Mouse (Mus musculus): ENCODE measurements at regions not wholly inside any gene's neighbourhood (a gene's known extent, or its start where the extent isn't known, plus 50 kb on each side); places are given as distances from the start of the nearest gene placed in this dataset.

DNA sequence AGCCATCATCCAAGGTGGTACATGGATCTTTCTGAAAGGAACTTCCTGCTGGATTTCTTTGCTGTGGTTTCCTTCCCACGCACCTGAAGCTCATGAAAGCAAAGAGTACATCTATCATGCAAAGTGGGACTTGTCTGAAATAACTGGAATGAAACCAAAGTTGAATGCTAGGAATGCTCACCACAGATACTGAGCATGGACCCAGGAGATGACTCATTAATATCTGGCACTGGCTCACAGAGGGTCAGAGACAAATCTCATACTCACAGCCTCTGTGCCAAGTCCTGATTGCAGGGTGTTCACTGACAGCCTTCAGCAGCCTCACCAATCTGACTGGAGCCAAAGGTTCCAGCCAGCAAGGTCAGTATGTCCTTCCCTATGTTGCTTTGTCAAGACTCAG lies 245.3 kb upstream of the Nrp1 start:
- Histone ChIP-seq H3K27me3 (ENCODE audit: insufficient read depth, poor library complexity, severe bottlenecking) (no peaks in the 10 kb centered on the region), H3K27ac (peak overlapping the region; percentile 70; the same call in 1 of the 2 replicates), H3K36me3 (no peaks in the 10 kb centered on the region), H3K4me1 (peaks cover 23% of the 10 kb centered on the region), H3K9me3 (no peaks in the 10 kb centered on the region), H3K4me3 (no peak overlapping the region)
- DNase-seq (ENCODE audit: low spot score), result peak; percentile 85
- WGBS, result 48% methylated on average over 1 of the region's 1 CpGs

- DNase-seq (ENCODE audit: low spot score), result no peak
- no peaks in the 10 kb centered on the region for H3K36me3 ChIP-seq
- H3K27me3 ChIP-seq (ENCODE audit: insufficient read depth, poor library complexity, severe bottlenecking), result no peaks in the 10 kb centered on the region
- 79% methylated on average over 4 of the region's 4 CpGs for WGBS
- no peak overlapping the region for H3K4me3 ChIP-seq
- H3K27ac ChIP-seq, result no peak overlapping the region
- H3K4me1 ChIP-seq, result no peaks in the 10 kb centered on the region
- H3K9me3 ChIP-seq, result no peaks in the 10 kb centered on the region
Observed at GRCm38 (mm10) chr8:128141290-128141966, 217.0 kb upstream of the Nrp1 start.

- WGBS, result 62% methylated on average over 3 of the region's 3 CpGs
- Histone ChIP-seq H3K27me3 (ENCODE audit: insufficient read depth, poor library complexity, severe bottlenecking) (no peaks in the 10 kb centered on the region), H3K4me3 (no peak overlapping the region), H3K9me3 (no peaks in the 10 kb centered on the region), H3K4me1 (no peaks in the 10 kb centered on the region), H3K27ac (no peak overlapping the region), H3K36me3 (no peaks in the 10 kb centered on the region)
- no peak for DNase-seq (ENCODE audit: low spot score)
Observed at GRCm38 (mm10) chr8:128148351-128148942, 210.0 kb upstream of the Nrp1 start.

- Histone ChIP-seq H3K27me3 (ENCODE audit: insufficient read depth, poor library complexity, severe bottlenecking) (no peaks in the 10 kb centered on the region), H3K9me3 (no peaks in the 10 kb centered on the region), H3K4me1 (peaks cover 28% of the 10 kb centered on the region), H3K4me3 (no peak overlapping the region), H3K36me3 (no peaks in the 10 kb centered on the region), H3K27ac (peak overlapping the region; percentile 77)
- no peak for DNase-seq (ENCODE audit: low spot score)
Observed at GRCm38 (mm10) chr8:128155604-128156003, 202.8 kb upstream of the Nrp1 start.

DNA sequence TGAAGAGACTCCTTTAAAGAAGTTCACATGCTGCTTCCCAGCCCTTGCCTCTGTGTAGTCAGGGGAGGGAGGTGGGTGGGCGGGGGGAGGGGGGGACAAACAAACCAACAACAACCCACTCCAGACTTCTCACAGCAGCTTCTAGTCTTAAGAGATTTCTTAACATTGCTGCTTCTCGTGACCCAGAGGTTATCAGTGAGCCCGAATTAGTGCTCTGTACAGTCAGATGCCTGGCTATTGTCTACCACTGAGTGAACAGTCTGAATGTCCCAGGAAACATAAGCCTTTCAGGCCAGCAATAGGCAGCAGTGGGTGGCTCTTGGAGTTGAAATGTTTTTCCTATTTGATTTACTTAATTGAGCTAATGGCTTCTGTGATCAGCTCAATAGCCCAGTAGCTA lies 202.2 kb upstream of the Nrp1 start:
- WGBS, result 5% methylated on average over 3 of the region's 3 CpGs
- H3K27ac ChIP-seq, result peak overlapping the region; percentile 77

DNA sequence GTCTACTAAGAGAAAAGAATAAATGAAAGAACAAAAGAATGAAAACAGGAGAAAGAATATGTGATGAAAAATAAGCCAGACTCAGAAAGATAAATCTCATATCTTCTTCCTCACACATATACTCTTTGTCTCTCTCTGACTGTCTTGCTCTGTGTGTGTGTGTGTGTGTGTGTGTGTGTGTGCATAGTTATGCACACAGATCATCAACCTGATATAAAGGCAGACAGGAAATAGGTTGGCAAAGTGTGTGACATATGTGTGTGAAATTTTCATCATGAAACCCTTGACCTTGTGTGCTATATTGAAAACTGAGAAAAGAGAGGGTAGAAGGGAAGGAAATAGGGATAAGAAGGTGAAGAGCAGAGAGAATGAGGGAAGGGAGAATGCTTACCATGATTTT lies 195.5 kb upstream of the Nrp1 start:
- Histone ChIP-seq H3K36me3 (no peaks in the 10 kb centered on the region), H3K27ac (no peak overlapping the region), H3K4me1 (0 out of 2 replicates have a peak, but pooled peaks cover 4% of the 10 kb centered on the region), H3K9me3 (no peaks in the 10 kb centered on the region), H3K27me3 (ENCODE audit: insufficient read depth, poor library complexity, severe bottlenecking) (no peaks in the 10 kb centered on the region), H3K4me3 (no peak overlapping the region)
- no peak for DNase-seq (ENCODE audit: low spot score)

More for the DNA sequence above, 202.2 kb upstream of the Nrp1 start:
- no peaks in the 10 kb centered on the region for H3K36me3 ChIP-seq
- H3K4me1 ChIP-seq, result peaks cover 28% of the 10 kb centered on the region
- H3K9me3 ChIP-seq, result no peaks in the 10 kb centered on the region
- no peak overlapping the region for H3K4me3 ChIP-seq
- peak; percentile 80 for DNase-seq (ENCODE audit: low spot score)
- H3K27me3 ChIP-seq (ENCODE audit: insufficient read depth, poor library complexity, severe bottlenecking), result no peaks in the 10 kb centered on the region

- DNase-seq (ENCODE audit: low spot score), result no peak
- WGBS, result 79% methylated on average over 5 of the region's 5 CpGs
- no peak overlapping the region for H3K27ac ChIP-seq
- H3K4me1 ChIP-seq, result 0 out of 2 replicates have a peak, but pooled peaks cover 8% of the 10 kb centered on the region
- H3K27me3 ChIP-seq (ENCODE audit: insufficient read depth, poor library complexity, severe bottlenecking), result no peaks in the 10 kb centered on the region
- no peak overlapping the region for H3K4me3 ChIP-seq
- H3K36me3 ChIP-seq, result no peaks in the 10 kb centered on the region
- no peaks in the 10 kb centered on the region for H3K9me3 ChIP-seq
Observed at GRCm38 (mm10) chr8:128164976-128165375, 193.4 kb upstream of the Nrp1 start.

DNA sequence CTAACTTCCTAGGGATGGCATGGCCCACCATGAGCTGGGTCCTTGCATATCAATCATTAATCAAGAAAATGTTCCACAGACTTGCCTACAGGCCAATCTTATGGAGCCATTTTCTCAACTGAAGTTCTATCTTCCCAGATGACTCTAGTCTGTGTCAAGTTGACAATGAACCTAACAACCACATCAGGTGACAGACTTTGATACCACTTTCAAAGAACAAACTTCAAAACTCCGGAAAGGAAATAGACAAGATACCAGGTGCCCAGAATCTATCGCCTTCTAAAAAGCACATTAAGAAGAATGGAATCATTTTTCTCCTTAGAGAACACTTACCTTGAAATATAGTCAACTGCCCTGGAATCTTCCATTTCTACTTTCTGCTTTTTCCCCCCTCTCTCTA lies 192.8 kb upstream of the Nrp1 start:
- no peak for DNase-seq (ENCODE audit: low spot score)
- Histone ChIP-seq H3K9me3 (no peaks in the 10 kb centered on the region), H3K4me3 (no peak overlapping the region), H3K36me3 (no peaks in the 10 kb centered on the region), H3K4me1 (0 out of 2 replicates have a peak, but pooled peaks cover 8% of the 10 kb centered on the region), H3K27ac (no peak overlapping the region), H3K27me3 (ENCODE audit: insufficient read depth, poor library complexity, severe bottlenecking) (no peaks in the 10 kb centered on the region)
- WGBS, result 80% methylated on average over 2 of the region's 2 CpGs

DNA sequence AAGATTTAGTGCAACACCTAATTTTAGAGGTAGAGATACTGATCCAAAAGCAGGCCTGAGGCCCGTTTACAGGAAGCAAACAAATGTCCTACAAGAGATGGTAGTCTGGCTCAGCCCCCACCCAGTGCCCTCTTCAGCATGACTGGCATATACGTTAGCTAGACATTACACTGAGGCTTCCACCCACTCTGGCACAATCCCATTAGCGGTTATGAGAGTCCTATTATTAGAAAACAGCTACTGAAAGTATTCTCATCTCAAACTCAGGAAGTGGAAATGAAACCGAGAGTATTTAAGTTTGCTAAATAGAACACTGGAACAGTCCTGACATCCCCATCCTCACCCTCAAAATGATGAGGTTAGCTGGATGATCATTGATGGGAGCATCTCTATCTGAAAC lies 192.3 kb upstream of the Nrp1 start:
- H3K27me3 ChIP-seq (ENCODE audit: insufficient read depth, poor library complexity, severe bottlenecking), result no peaks in the 10 kb centered on the region
- H3K4me3 ChIP-seq, result no peak overlapping the region
- H3K36me3 ChIP-seq, result no peaks in the 10 kb centered on the region
- 68% methylated on average over 4 of the region's 4 CpGs for WGBS
- no peak for DNase-seq (ENCODE audit: low spot score)
- H3K4me1 ChIP-seq, result peaks cover 10% of the 10 kb centered on the region; the same call in 1 of the 2 replicates
- no peak overlapping the region for H3K27ac ChIP-seq
- no peaks in the 10 kb centered on the region for H3K9me3 ChIP-seq

- Histone ChIP-seq H3K9me3 (no peaks in the 10 kb centered on the region), H3K27ac (no peak overlapping the region), H3K27me3 (ENCODE audit: insufficient read depth, poor library complexity, severe bottlenecking) (no peaks in the 10 kb centered on the region), H3K4me1 (peaks cover 10% of the 10 kb centered on the region; the same call in 1 of the 2 replicates), H3K4me3 (no peak overlapping the region), H3K36me3 (no peaks in the 10 kb centered on the region)
- DNase-seq (ENCODE audit: low spot score), result no peak
- WGBS, result 80% methylated on average over 3 of the region's 3 CpGs
Observed at GRCm38 (mm10) chr8:128168819-128169218, 189.6 kb upstream of the Nrp1 start.

GRCm38 (mm10) chr8:128171116-128171515 lies 187.3 kb upstream of the Nrp1 start:
- 18% methylated on average over 1 of the region's 1 CpGs for WGBS
- no peaks in the 10 kb centered on the region for H3K36me3 ChIP-seq
- no peak for DNase-seq (ENCODE audit: low spot score)

DNA sequence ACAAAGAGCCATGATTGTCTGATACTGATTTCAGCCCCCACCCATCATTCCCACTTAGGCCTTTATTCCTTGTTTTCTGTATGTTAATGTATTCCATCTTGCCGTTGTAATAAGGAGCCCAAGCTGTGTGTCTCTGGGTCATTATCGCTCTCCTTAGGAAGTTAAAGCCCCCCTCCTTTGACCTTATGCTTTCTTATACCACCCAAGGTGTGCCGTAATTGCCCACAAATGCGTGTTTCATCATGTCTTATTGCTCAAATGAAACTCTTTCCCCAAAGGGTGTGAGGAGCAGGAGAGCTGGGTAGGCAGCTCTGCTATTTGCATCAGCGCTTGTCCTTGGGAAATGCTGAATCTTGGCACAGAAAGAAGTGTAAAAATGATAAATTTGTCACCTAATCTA lies 178.2 kb upstream of the Nrp1 start:
- H3K9me3 ChIP-seq, result no peaks in the 10 kb centered on the region
- H3K4me1 ChIP-seq, result peaks cover 12% of the 10 kb centered on the region
- 76% methylated on average over 5 of the region's 5 CpGs for WGBS

More at GRCm38 (mm10) chr8:128171116-128171515, 187.3 kb upstream of the Nrp1 start:
- H3K4me3 ChIP-seq, result no peak overlapping the region
- no peak overlapping the region for H3K27ac ChIP-seq
- no peaks in the 10 kb centered on the region for H3K27me3 ChIP-seq (ENCODE audit: insufficient read depth, poor library complexity, severe bottlenecking)
- H3K9me3 ChIP-seq, result no peaks in the 10 kb centered on the region
- peaks cover 10% of the 10 kb centered on the region; the same call in 1 of the 2 replicates for H3K4me1 ChIP-seq

DNA sequence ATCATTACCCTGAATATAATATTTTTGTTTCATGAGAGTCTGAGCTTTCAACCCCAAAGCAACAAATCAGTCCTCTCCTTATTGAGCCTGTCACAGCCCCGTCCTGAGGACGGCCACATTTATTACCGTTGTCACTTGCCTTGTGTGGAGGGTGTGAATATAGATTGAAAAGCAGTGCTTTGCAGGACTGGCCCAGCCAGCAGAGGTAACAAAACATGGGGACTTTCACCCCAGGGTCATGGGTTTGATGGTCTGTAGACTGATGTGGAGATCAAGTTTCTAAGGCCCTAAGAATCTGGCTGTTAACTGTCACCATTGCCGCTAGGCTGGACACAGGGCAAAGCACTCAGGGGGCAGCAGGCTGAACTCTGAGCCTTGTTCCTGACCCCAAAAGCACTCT lies 175.3 kb upstream of the Nrp1 start:
- no peaks in the 10 kb centered on the region for H3K36me3 ChIP-seq
- peaks cover 12% of the 10 kb centered on the region for H3K4me1 ChIP-seq
- no peaks in the 10 kb centered on the region for H3K9me3 ChIP-seq
- H3K27me3 ChIP-seq (ENCODE audit: insufficient read depth, poor library complexity, severe bottlenecking), result no peaks in the 10 kb centered on the region
- WGBS, result 74% methylated on average over 4 of the region's 4 CpGs
- no peak for DNase-seq (ENCODE audit: low spot score)
- no peak overlapping the region; the same call in 1 of the 2 replicates for H3K27ac ChIP-seq
- H3K4me3 ChIP-seq, result no peak overlapping the region

More for the DNA sequence above, 178.2 kb upstream of the Nrp1 start:
- Histone ChIP-seq H3K27me3 (ENCODE audit: insufficient read depth, poor library complexity, severe bottlenecking) (no peaks in the 10 kb centered on the region), H3K36me3 (no peaks in the 10 kb centered on the region), H3K27ac (no peak overlapping the region), H3K4me3 (no peak overlapping the region)
- DNase-seq (ENCODE audit: low spot score), result no peak

All from heart, embryonic 10.5 days (tissue).